Mouse (Mus musculus): ENCODE data around the gene Hspa12b.

The Hspa12b gene

GRCm38 (mm10) chr2:131179246-131179886 lies 52.3 kb downstream of the Hspa12b start:
- DNase-seq (ENCODE audit: low spot score) = no peak

GRCm38 (mm10) chr2:131179990-131180587 lies 53.0 kb downstream of the Hspa12b start, which contains the start of gene Cenpb:
Cenpb (minus strand) TSS chr2:131180067.
- peak; percentile 70 for DNase-seq (ENCODE audit: low spot score)

GRCm38 (mm10) chr2:131186343-131186742 lies 59.3 kb downstream of the Hspa12b start:
- DNase-seq (ENCODE audit: low spot score) = no peak

GRCm38 (mm10) chr2:131186771-131187601 lies 59.9 kb downstream of the Hspa12b start, which contains the start of the genes Cdc25b and Spef1:
Cdc25b (plus strand) TSS chr2:131186949.
Spef1 (minus strand) TSS chr2:131187282.
- DNase-seq (ENCODE audit: low spot score) = no peak

- DNase-seq (ENCODE audit: low spot score) = no peak
These were observed 60.5 kb downstream of the Hspa12b start for GRCm38 (mm10) chr2:131187602-131187922.

GRCm38 (mm10) chr2:131188311-131188710 lies 61.2 kb downstream of the Hspa12b start:
- no peak for DNase-seq (ENCODE audit: low spot score)

GRCm38 (mm10) chr2:131189521-131190309 lies 62.6 kb downstream of the Hspa12b start:
- DNase-seq (ENCODE audit: low spot score) = no peak

- no peak for DNase-seq (ENCODE audit: low spot score)
These were observed 63.4 kb downstream of the Hspa12b start for GRCm38 (mm10) chr2:131190344-131191004.

GRCm38 (mm10) chr2:131191005-131191390 lies 63.9 kb downstream of the Hspa12b start:
- no peak for DNase-seq (ENCODE audit: low spot score)

Data from left cerebral cortex, adult 11 months (tissue).